Mouse (Mus musculus): ENCODE measurements at regions not wholly inside any gene's neighbourhood (a gene's known extent, or its start where the extent isn't known, plus 50 kb on each side); places are given as distances from the start of the nearest gene placed in this dataset.
A peak's percentile ranks its signal among the peaks of the same experiment; 100 is the strongest.

DNA sequence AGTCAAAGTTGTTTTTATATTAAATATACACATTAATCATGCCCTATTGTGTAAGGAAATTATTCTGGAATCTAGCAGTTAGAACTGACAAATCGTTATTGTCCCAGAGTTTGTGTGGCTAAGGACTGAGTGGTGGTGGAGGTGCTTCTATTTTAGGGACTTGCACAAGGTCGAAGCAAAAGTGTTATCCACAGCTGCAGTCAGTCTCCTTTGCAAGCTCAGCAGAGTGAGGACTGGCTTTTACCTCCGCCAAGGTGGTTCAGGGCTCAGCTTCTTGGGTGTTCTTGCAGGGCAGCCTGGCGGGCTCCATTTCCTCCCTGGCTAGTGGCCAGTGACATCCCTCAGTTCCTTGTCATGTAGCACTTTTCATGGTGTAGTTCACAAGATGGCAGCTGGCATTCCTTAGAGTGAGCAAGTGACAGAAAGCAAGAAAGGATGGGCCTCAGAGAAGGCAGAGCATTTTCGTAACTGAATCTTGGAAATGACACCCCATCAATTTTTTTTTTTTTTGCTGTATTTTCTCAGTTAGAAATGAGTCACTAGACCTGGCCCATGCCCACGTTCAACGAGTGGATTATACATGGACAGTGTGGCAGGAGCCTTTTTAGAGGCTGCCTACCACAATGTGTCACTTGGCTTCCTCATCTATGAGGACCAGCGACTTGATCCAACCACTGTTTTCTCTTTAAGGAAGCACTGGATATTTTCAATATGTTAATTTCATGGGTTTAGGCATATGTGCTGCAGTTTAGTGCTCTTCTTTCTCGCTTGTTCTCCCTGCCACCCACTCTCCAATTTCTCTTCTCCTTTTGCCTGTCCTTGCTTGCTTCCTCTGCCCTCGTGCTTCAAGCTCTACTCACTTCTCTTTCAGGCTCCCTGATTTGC is 129.1 kb upstream of the Zeb2 start:
- DNase-seq (ENCODE audit: low spot score in 2 of 2) = peak; percentile 55 to 66

DNA sequence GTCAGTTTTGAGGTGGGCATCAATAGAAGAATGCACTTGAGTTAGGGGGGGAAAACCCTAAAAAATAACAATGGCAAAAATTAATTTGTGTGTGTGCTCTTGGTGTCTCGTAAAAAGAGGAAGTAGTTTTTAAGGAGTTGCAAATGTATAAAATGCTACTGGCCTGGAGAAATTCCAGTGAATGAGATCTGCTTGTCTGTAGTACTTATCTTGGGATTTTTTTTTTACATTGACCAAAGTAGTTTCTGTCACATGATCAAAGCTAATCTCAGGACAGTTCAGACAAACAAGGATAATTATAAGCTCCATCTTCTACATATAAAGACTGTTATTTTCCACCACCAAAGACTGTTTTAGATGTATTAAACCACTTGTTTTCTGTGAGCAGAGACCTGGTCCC is 128.3 kb upstream of the Zeb2 start:
- no peak for DNase-seq (ENCODE audit: low spot score in 2 of 2)

DNA sequence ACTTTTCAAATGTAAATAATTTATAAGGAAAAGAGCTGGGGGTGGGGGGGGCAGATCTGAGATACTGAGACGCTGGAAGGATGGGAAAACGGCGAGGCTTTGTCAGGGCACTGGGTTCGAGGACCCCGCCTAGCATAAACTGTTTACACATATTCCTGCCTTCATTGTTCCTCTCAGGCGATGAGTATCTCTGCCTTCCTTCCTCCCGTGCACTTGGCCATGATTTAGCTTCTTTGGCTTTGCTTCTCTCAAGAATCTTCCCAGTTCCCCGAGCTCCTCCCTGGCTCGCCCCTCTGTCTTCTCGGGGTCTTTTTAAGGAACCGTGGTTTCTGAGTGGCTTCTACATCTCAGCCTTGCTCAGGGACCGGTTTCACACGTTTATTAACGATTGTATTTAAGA is 127.3 kb upstream of the Zeb2 start:
- no peak for DNase-seq (ENCODE audit: low spot score in 2 of 2)

DNA sequence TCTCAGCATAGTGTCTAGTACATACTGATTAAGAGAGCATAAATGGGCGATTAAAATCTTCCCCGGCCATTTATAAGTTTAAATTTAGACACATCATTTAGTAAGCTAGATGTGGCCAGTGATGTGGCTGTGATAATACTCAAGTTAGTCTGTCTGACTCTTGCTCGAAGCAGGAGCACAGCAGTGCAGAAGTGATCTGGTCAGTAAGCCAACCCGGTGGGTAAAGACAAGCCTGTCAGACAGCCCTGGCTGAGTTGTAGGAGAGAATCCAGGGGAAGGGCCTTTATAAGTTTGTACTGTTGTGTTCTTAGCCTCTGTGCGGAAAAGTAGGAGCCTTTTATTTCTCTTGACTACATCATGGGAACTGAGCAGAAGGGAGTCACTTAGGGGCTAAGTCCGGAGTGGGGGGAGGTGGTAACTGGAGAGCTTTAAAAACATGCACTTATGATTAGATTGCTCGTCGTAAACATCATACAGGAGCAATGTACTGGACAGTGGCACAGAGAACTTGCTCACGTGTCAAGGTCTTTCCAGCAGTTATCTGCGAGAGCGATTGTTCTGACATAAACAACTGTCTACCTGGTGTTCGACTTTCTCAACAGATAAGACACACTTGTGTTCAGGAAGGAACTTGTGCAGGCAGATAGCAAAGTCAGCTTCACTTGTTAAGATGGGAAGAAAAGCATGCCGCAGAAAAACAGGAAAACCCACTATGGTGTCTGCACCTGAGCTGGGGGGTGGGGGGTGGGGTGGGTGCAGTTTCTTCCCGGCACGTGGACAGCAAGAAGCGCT is 122.5 kb upstream of the Zeb2 start:
- no peak for DNase-seq (ENCODE audit: low spot score in 2 of 2)

- DNase-seq (ENCODE audit: low spot score in 2 of 2) = no peak
Observed at GRCm38 (mm10) chr2:45239001-45239400, 121.8 kb upstream of the Zeb2 start.

DNA sequence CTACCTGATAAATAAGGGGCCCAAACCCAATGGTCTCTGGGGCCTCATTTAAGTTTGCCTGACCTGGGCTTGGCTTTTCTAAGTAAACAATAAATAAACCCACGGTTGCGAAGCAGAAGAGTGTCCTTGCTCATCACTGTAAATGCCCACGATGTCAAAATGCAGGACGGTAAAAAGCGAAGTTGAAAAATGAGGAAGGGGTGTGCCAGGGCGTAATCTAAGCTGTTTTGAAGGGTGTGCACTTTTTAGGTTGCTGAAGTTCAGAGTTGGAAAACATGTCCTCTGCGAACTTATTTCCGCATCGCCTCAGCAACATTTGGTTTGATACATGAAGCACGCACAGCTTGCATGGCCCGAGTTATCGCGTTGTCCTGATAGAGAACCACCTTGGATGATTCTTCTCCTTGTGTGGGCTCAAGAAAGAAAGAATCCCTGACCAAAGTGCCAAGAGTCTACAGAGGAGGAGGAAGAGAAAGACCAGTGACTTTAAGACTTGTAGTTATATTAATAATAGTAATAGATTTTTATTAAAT is 119.0 kb upstream of the Zeb2 start:
- DNase-seq (ENCODE audit: low spot score in 2 of 2) = no peak

- no peak for DNase-seq (ENCODE audit: low spot score in 2 of 2)
Observed at GRCm38 (mm10) chr2:45234148-45234547, 117.0 kb upstream of the Zeb2 start.

DNA sequence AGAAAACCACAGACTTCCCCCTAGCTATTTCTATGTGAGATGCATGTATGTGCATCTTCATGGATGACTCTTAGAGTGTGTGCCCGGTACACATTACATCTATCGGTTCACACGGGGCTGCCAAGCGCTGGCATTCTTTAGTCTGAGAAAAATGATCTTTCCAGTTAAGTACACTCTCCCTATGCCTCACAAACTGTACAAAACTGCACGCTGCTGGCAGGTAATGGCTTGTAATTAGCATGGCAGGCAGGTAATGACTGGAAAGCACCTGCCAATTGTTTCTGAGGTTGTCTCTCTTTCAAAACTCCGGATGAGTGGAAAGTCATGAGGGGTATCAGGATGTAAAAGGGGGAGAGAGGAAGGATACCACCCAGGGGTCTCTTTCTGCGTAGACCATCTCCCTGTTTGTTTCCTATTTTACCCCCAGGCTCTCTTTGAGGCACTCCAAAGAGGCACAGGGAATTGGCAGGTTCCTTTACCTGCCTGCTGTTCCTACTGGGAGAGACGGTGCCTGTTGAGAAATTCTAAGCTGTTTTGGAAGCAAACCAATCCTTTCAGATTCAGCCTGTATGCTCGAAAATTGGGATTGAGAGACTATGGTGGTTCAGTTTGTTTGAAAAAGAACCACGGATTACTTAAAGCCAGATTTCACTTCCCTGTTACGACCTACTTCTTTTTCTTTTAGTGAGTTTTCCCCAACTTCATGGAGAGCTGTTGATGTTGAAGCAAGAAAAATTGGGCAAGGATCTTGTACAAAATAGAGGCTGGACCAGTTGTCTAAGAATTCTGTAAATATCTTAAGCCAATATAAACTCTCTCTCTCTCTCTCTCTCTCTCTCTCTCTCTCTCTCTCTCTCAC is 113.4 kb upstream of the Zeb2 start:
- DNase-seq (ENCODE audit: low spot score in 2 of 2) = no peak

DNA sequence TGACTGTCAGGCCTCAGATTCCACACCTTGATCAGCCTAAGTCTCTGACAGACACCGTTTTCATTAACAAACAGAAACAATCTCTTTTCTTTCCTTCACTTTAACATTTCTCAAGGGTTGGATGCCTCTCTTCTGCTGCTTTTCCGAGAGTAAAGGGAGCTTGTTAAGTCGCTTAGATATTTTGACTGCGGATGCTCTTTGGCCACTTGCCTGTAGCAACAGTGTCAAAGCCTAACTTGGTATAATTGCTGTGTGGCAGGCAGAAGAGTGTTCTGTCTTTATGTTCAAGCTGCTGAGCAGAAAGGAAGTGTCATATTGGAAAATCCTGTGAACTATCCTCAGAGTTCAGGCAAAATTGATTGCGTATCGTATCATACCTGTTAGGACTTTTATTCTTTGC is 112.3 kb upstream of the Zeb2 start:
- DNase-seq (ENCODE audit: low spot score in 2 of 2) = no peak

- no peak for DNase-seq (ENCODE audit: low spot score in 2 of 2)
Observed at GRCm38 (mm10) chr2:45227276-45227944, 110.2 kb upstream of the Zeb2 start.

- DNase-seq (ENCODE audit: low spot score in 2 of 2) = no peak
Observed at GRCm38 (mm10) chr2:45226045-45226370, 108.8 kb upstream of the Zeb2 start.

DNA sequence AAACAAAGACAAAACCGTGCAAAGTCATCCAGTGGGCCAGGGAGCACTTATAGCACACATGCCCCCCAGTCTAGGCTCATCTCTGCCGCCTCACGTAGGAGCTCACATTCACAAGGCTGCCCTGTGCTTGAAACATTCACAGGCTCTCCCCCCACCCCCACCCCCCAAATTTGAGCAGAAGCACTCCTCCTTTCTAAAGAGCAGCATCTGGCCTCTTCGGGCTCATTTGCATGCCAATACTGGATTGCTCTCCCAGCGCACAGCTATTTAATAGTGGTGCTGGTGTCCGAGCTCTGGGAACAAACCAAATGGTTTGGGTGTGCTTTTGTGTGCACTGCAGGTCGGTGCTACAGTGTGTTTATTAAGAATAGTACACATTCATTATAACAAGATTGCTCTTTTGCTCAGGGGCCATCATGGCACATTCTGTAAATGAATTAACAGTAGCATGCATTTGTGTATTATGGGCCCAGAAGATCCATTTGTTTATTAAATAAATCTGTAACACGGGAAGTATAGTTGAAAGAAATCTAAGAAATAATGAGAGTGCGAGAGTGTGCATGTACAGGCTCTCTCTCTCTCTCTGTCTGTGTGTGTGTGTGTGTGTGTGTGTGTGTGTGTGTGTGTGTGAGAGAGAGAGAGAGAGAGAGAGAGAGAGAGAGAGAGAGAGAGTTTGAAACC is 108.3 kb upstream of the Zeb2 start:
- DNase-seq (ENCODE audit: low spot score in 2 of 2) = no peak

DNA sequence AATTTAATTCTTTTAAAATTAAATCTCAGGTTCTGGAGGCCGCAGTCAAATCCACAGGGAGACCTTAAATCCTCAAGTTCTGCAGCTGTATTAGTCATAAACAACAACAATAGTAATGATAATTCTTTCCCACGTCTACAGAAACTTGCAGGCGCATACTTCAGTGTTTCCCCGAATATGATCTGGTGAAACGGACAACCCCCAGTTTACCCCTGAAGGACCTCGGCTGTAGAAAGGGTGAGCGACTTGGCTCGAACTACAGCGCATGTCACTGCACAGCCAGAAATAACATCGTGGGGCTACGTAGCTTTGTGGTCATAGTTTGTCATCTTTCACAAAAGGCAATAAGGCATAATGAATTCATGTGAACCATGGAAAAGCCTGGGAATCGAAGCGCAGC is 105.0 kb upstream of the Zeb2 start:
- no peak for DNase-seq (ENCODE audit: low spot score in 2 of 2)

GRCm38 (mm10) chr2:45219851-45220250 is 102.7 kb upstream of the Zeb2 start:
- DNase-seq (ENCODE audit: low spot score in 2 of 2) = no peak

GRCm38 (mm10) chr2:45212833-45213232 is 95.6 kb upstream of the Zeb2 start:
- no peak for DNase-seq (ENCODE audit: low spot score in 2 of 2)

DNA sequence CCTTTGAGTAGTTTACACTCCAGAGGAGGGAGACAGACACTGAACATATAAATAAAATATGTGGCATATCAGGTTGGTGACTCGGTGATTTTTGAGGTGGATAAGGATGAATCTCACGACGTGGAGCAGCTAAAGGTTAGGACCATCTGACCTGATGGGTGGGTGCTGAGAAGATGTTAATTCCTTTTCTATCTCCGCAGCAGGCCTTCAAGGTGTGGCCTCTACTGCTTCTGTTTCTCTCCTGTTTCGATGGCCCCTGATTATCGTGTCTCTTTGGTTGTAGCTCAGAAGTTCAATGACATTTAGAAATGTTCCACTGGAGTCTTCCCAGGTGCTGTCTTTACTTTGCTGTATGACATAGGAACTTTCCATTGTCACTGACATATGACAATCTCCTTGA is 91.3 kb upstream of the Zeb2 start:
- no peak for DNase-seq (ENCODE audit: low spot score in 2 of 2)

DNA sequence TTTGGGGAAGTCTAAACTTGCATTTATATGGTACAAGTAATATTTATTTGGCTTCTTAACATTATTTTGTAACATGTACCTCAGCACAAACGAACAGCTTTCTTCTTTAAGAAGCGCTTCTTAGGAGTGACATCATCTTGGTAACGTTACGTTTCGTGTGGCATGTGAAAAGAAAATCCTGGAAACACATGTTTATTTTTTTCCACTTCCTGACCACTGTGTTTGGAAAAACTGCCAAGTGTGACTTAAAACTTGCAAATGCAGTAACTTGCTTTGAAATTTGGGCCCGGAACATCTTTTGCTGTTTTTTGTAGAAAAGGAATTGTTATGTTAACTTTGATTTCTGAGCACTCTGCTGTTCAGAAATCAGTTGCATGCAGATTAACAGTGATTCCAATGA is 88.6 kb upstream of the Zeb2 start:
- no peak for DNase-seq (ENCODE audit: low spot score in 2 of 2)

- no peak for DNase-seq (ENCODE audit: low spot score in 2 of 2)
Observed at GRCm38 (mm10) chr2:45205211-45205610, 88.0 kb upstream of the Zeb2 start.

- no peak for DNase-seq (ENCODE audit: low spot score in 2 of 2)
Observed at GRCm38 (mm10) chr2:45197955-45198631, 80.9 kb upstream of the Zeb2 start.

DNA sequence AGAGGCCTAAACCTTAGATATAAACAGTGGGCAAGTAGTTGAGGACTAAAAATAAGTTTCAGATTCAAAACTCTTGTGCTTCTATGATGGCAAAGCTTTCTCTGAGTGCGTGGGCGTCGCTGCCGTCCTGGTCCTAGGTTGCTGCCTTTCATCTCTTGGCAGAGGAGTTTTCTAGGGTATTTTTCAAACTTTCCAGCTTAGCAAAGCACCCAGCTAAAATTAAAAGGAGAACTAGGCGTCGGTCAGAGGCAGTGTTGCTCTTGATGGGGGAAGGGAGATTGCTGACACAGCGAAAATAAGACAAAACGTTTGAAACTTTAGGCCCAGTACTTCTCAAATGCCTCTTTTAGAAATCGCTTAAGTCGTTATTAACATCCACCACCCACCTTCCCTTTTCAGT is 80.1 kb upstream of the Zeb2 start:
- no peak for DNase-seq (ENCODE audit: low spot score in 2 of 2)
